8 mouse cellular contexts compared by ENCODE assay signal in genomic region chr9:57262795-57263684, GRCm38 (mm10). TPM values are rescaled to one million over a fixed set of nuclear protein-coding genes. Genes with fewer than 3 reads are reported as not detected.
DNase-seq lines count a peak whose midpoint lies in the region; ATAC-seq and TF ChIP-seq lines count a peak whose summit lies in the region.

No protein-coding gene starts in this region.

- H3K4me3 ChIP-seq in kidney, postnatal 0 days (replicated peaks; ENCODE audit: low read depth, low read length), result peak overlapping the region; percentile 82
- peak overlapping the region; percentile 86 for H3K4me3 ChIP-seq in embryonic facial prominence, embryonic 10.5 days
- H3K4me3 ChIP-seq in intestine, embryonic 14.5 days (ENCODE audit: low read depth, low read length), result peak overlapping the region; percentile 94

- peaks cover 15% of the 10 kb centered on the region for H3K4me1 ChIP-seq in kidney, postnatal 0 days (replicated peaks; ENCODE audit: insufficient read depth, low read length)
- peaks cover 65% of the 10 kb centered on the region for H3K4me1 ChIP-seq in embryonic facial prominence, embryonic 10.5 days
- peaks cover 37% of the 10 kb centered on the region for H3K4me1 ChIP-seq in intestine, embryonic 14.5 days (replicated peaks; ENCODE audit: control insufficient read depth, insufficient read depth, low read length)

- no peak for TF ChIP-seq CTCF in kidney, postnatal 0 days (IDR thresholded peaks at IDR 0.05; ENCODE audit: low read depth)

- H3K36me3 ChIP-seq in kidney, postnatal 0 days (ENCODE audit: insufficient read depth, low read length), result peaks cover 5% of the 10 kb centered on the region; the same call in 1 of the 2 replicates
- peaks cover 10% of the 10 kb centered on the region for H3K36me3 ChIP-seq in embryonic facial prominence, embryonic 10.5 days (replicated peaks)
- peaks cover 9% of the 10 kb centered on the region for H3K36me3 ChIP-seq in intestine, embryonic 14.5 days (ENCODE audit: control insufficient read depth, insufficient read depth, low read length)

- intact Hi-C loops in left cerebral cortex, postnatal 25 days (cut with DNase I), result no loop called here

- ATAC-seq in kidney, postnatal 0 days (replicated peaks; ENCODE audit: low FRiP score, low read depth), result no peak
- ATAC-seq in intestine, embryonic 14.5 days (replicated peaks; ENCODE audit: low FRiP score, low TSS enrichment, low read depth), result no peak
- ATAC-seq in monocyte, adult 5-6 weeks (replicated peaks; ENCODE audit: insufficient number of reproducible peaks, low FRiP score, low TSS enrichment, poor library complexity, severe bottlenecking), result peak; percentile 41

- H3K27ac ChIP-seq in kidney, postnatal 0 days, result no peak overlapping the region
- H3K27ac ChIP-seq in embryonic facial prominence, embryonic 10.5 days (replicated peaks), result peak overlapping the region; percentile 92
- peak overlapping the region; percentile 86 for H3K27ac ChIP-seq in intestine, embryonic 14.5 days (ENCODE audit: low read depth)

- H3K9me3 ChIP-seq in kidney, postnatal 0 days (replicated peaks; ENCODE audit: low read length), result no peaks in the 10 kb centered on the region
- H3K9me3 ChIP-seq in embryonic facial prominence, embryonic 10.5 days, result no peaks in the 10 kb centered on the region
- no peaks in the 10 kb centered on the region for H3K9me3 ChIP-seq in intestine, embryonic 14.5 days (ENCODE audit: control insufficient read depth, low read length)

- H3K27me3 ChIP-seq in kidney, postnatal 0 days (ENCODE audit: insufficient read depth, low read length), result no peaks in the 10 kb centered on the region
- H3K27me3 ChIP-seq in embryonic facial prominence, embryonic 10.5 days (replicated peaks; ENCODE audit: low read depth, poor library complexity, severe bottlenecking), result peaks cover 43% of the 10 kb centered on the region
- H3K27me3 ChIP-seq in intestine, embryonic 14.5 days (replicated peaks; ENCODE audit: control insufficient read depth, insufficient read depth, low read length), result no peaks in the 10 kb centered on the region

- H3K9ac ChIP-seq in kidney, postnatal 0 days (ENCODE audit: low read depth, low read length), result peak overlapping the region; percentile 86
- peak overlapping the region; percentile 92 for H3K9ac ChIP-seq in intestine, embryonic 14.5 days (ENCODE audit: low read length)

- 53% methylated on average over 13 of the region's 13 CpGs for WGBS in kidney, postnatal 0 days
- WGBS in embryonic facial prominence, embryonic 10.5 days, result 49% methylated on average over 13 of the region's 13 CpGs
- WGBS in intestine, embryonic 14.5 days, result 51% methylated on average over 13 of the region's 13 CpGs

- no peak for DNase-seq in kidney, postnatal 0 days (ENCODE audit: low spot score)
- no peak for DNase-seq in kidney, postnatal 4 days
- DNase-seq in embryonic facial prominence, embryonic 10.5 days (ENCODE audit: low spot score), result no peak
- DNase-seq in intestine, embryonic 14.5 days (ENCODE audit: low spot score), result no peak
- no peak for DNase-seq in urinary bladder, postnatal 25 days (ENCODE audit: low spot score)
- no peak for DNase-seq in left cerebral cortex, postnatal 25 days (ENCODE audit: low spot score in 2 of 2)
- no peak for DNase-seq in kidney, postnatal 14 days

- H3K4me2 ChIP-seq in kidney, postnatal 0 days (ENCODE audit: low read length), result peak overlapping the region; percentile 92
- peak overlapping the region; percentile 89 for H3K4me2 ChIP-seq in intestine, embryonic 14.5 days (ENCODE audit: low read length)

RNA-seq across cellular contexts. Expression of gene 1700017B05Rik, which starts 0.6 kb away (rescaled TPM):
- 13.1 and 13.6 TPM in 2 replicates for polyA plus RNA-seq in kidney, postnatal 0 days (2015; fragmentation: Nextera tagmentation; extraction: Ambion mirVana)
- 15.6 and 16.8 TPM in 2 replicates for polyA plus RNA-seq in embryonic facial prominence, embryonic 10.5 days (2016; fragmentation: Nextera tagmentation; extraction: Ambion mirVana)
- polyA plus RNA-seq in intestine, embryonic 14.5 days (2014; fragmentation: Nextera tagmentation; extraction: Ambion mirVana), result 41.2 and 42.1 TPM in 2 replicates
- 11.4 to 26.8 TPM (median 12.9 TPM) in 3 replicates for total RNA-seq in monocyte, adult 5-6 weeks (2017)
- total RNA-seq in left cerebral cortex, postnatal 25 days (2021), result 10 to 100 TPM; 15.8 to 16.2 TPM

RNA-seq across cellular contexts. Expression of gene Trcg1, which starts 26.7 kb away (rescaled TPM):
- polyA plus RNA-seq in kidney, postnatal 0 days (2015; fragmentation: Nextera tagmentation; extraction: Ambion mirVana), result 0.04 TPM in 1 of 2 replicates, not detected in the other
- polyA plus RNA-seq in embryonic facial prominence, embryonic 10.5 days (2016; fragmentation: Nextera tagmentation; extraction: Ambion mirVana), result 0.07 TPM in 1 of 2 replicates, not detected in the other
- not detected in 2 replicates for polyA plus RNA-seq in intestine, embryonic 14.5 days (2014; fragmentation: Nextera tagmentation; extraction: Ambion mirVana)
- total RNA-seq in monocyte, adult 5-6 weeks (2017), result not detected in 3 replicates
- total RNA-seq in left cerebral cortex, postnatal 25 days (2021), result not detected
